Mouse (Mus musculus): Measurements from ENCODE around the gene Psen1.

DNA sequence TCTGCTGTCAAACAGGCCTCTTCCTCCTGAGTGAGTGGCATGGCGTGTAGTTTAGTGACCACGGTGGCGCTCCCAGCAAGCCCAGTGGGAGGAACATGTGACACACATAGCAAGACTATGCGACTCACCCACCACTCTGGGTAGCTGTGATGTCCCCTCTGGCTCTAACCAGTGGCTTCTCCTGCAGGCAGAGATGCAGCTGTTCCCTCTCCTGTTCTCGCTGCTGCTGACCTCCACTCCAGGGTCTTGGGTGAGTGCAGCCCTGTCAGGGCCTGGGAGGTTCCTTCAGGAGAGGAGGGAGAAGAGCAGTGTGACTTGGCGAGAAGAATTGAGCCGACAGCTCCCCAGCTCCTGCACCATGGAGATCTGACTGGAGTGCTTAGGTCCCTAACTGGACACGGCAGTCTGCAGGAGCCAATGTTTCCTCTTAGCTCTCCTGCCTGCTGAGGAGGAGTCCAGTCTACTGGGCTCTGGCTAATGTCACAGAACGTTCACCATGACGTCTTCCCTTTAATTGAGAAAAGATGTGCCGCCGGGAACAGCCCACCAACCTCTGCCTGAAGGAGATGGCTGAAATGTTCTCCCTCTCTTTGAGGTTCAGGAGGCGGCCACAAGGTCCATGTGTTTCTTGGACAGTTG is 78.1 kb downstream of the Psen1 start:
- TF ChIP-seq POLR2A (IDR thresholded peaks at IDR 0.05; ENCODE audit: borderline replicate concordance, insufficient read depth, low read length) (no peak), CTCF (IDR thresholded peaks at IDR 0.05; ENCODE audit: borderline replicate concordance, insufficient read depth, low read depth, low read length) (no peak)

All from cerebellum, adult 2 months (tissue).